Mouse (Mus musculus) small intestine, adult 2 months (tissue): ENCODE data around the gene Zfyve26.

Experiments
- CTCF ChIP-seq: fragments of 200-500 bp; IDR thresholded peaks from 2 replicates; pipeline ENCODE4 v1.5.1; 2012; ENCODE audit warnings: low read depth, mild to moderate bottlenecking, control low read depth, inconsistent platforms, low read length, moderate library complexity, mixed read lengths; ENCODE audit not compliant: insufficient replicate concordance, insufficient read length; ENCODE audit errors: extremely low read depth
- POLR2A ChIP-seq: fragments of 200-500 bp; IDR thresholded peaks from 2 replicates; pipeline ENCODE4 v1.6.1; 2012; ENCODE audit warnings: low read depth, mild to moderate bottlenecking, control low read depth, inconsistent platforms, low read length, moderate library complexity

GRCm38 (mm10) chr12:79192193-79192592 is 103.9 kb downstream of the Zfyve26 start, which contains the start of gene Rdh11:
- TF ChIP-seq CTCF (no peak), POLR2A (no peak)
